Mouse (Mus musculus) heart, postnatal 14 days (tissue): ENCODE measurements around the gene Dctn5. TPM values are rescaled to one million over a fixed set of nuclear protein-coding genes. Genes with fewer than 3 reads are reported as not detected.

Experiments used
- DNase-seq, 2 experiments: peaks; one replicate each; pipeline ENCODE4 v3.0.0; 2021 to 2022
- intact Hi-C: fragments of 180-260 bp; cut with DNase I; formaldehyde crosslinking; loops from one replicate; pipeline ENCODE4 v1.15.1; 2025
- total RNA-seq, 2 experiments: library from RNA; stranded (reverse); gene quantifications; 2 replicates each; pipeline ENCODE4 v1.2.3; 2021

Gene Dctn5
- total RNA-seq, 2 experiments from 2014 or later = 30.3 to 32.3 TPM

GRCm38 (mm10) chr7:122158915-122159902, 26.4 kb downstream of the Dctn5 start, which contains the start of gene Plk1:
TSS of gene Plk1 (plus strand) at chr7:122159439.
- intact Hi-C loops = loop anchor here (2.0 kb wide), 1 partner anchor 26 kb away; the partner anchor contains the start of genes Dctn5 and Palb2
- DNase-seq = peak; percentile 79 to 83

GRCm38 (mm10) chr7:122160037-122160436, 27.2 kb downstream of the Dctn5 start:
- intact Hi-C loops = no loop called here
- no peak for DNase-seq

GRCm38 (mm10) chr7:122163766-122164165, 30.9 kb downstream of the Dctn5 start:
- DNase-seq = no peak

GRCm38 (mm10) chr7:122167203-122167602, 34.4 kb downstream of the Dctn5 start:
- no peak for DNase-seq
- intact Hi-C loops = no loop called here

More at GRCm38 (mm10) chr7:122163766-122164165, 30.9 kb downstream of the Dctn5 start:
- intact Hi-C loops = no loop called here

GRCm38 (mm10) chr7:122170705-122171104, 37.9 kb downstream of the Dctn5 start:
- intact Hi-C loops = no loop called here
- DNase-seq = no peak

- DNase-seq = no peak
- intact Hi-C loops = no loop called here
Observed at GRCm38 (mm10) chr7:122171613-122172012, 38.8 kb downstream of the Dctn5 start.

GRCm38 (mm10) chr7:122180720-122181119, 47.9 kb downstream of the Dctn5 start:
- intact Hi-C loops = no loop called here
- no peak for DNase-seq

GRCm38 (mm10) chr7:122184569-122184968, 51.7 kb downstream of the Dctn5 start:
- intact Hi-C loops = no loop called here
- DNase-seq = no peak

GRCm38 (mm10) chr7:122186043-122186442, 53.2 kb downstream of the Dctn5 start, which contains the start of gene Ern2:
TSS of gene Ern2 (minus strand) at chr7:122186207.
- intact Hi-C loops = no loop called here
- DNase-seq = no peak

- DNase-seq = peak; percentile 24 to 62
- intact Hi-C loops = no loop called here
Observed at GRCm38 (mm10) chr7:122189484-122189883, 56.6 kb downstream of the Dctn5 start.

- intact Hi-C loops = no loop called here
- DNase-seq = no peak
Observed at GRCm38 (mm10) chr7:122191097-122191496, 58.3 kb downstream of the Dctn5 start.

- intact Hi-C loops = no loop called here
- no peak for DNase-seq
Observed at GRCm38 (mm10) chr7:122193919-122194318, 61.1 kb downstream of the Dctn5 start.

- intact Hi-C loops = loop anchor here (5.0 kb wide), 1 partner anchor 164 kb away; no protein-coding TSS in a partner anchor
Observed at GRCm38 (mm10) chr7:122196771-122197170, 63.9 kb downstream of the Dctn5 start.

GRCm38 (mm10) chr7:122197306-122197705, 64.5 kb downstream of the Dctn5 start:
- intact Hi-C loops = loop anchor here (5.0 kb wide), 1 partner anchor 165 kb away; no protein-coding TSS in a partner anchor
- DNase-seq = peak; percentile 31 to 57

More at GRCm38 (mm10) chr7:122196771-122197170, 63.9 kb downstream of the Dctn5 start:
- DNase-seq = no peak

Other genes starting within 250 kb of the Dctn5 start
- gene Cog7, start 151.3 kb upstream of the Dctn5 start, total RNA-seq = 10 to 100 TPM; 15.3 to 16.0 TPM
- 10 to 100 TPM; 28.7 to 29.6 TPM for gene Gga2, start 111.8 kb upstream of the Dctn5 start, total RNA-seq
- 10 to 100 TPM; 33.0 to 39.6 TPM for gene Ubfd1, start 65.9 kb upstream of the Dctn5 start, total RNA-seq
- gene Ears2, start 65.8 kb upstream of the Dctn5 start, total RNA-seq = 10 to 100 TPM; 10.0 to 12.6 TPM
- gene Ndufab1, start 31.2 kb upstream of the Dctn5 start, total RNA-seq = 1,000 to 10,000 TPM; 1,455 to 1,530 TPM
- 1 to 10 TPM in 1 of 2 experiments, under 1 TPM in 1; 1.00 to 1.0 TPM for gene Palb2, start 56 bp upstream of the Dctn5 start, total RNA-seq
- gene Plk1, start 26.4 kb downstream of the Dctn5 start, total RNA-seq = 1 to 10 TPM; 4.1 to 5.9 TPM
- gene Ern2, start 53.2 kb downstream of the Dctn5 start, total RNA-seq = not detected
- 1 to 10 TPM; 2.0 to 3.3 TPM for gene Chp2, start 86.5 kb downstream of the Dctn5 start, total RNA-seq
- gene Prkcb, start 155.7 kb downstream of the Dctn5 start, total RNA-seq = 1 to 10 TPM; 4.0 to 9.8 TPM